Comparison of ENCODE assay signal across 17 mouse cellular contexts in the genomic region with DNA sequence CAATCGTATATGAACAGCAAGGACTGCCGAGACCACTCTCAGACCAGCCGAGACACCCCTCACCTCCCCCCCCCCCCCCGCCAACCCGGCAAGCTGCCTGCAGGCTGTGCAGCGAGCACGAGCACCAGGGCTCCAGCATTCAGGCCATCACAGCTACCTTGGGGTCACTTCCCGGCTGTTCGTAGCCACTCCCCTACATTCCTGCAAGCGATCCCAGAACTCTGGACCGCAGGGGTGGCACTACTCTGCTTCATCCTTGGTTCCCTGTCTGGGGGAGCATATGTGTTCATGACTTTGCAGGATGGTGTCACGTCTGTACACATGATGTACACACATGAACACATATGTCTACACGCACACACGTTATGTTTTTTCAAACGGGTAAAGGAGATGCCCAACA. TPM values are rescaled to one million over a fixed set of nuclear protein-coding genes. Genes with fewer than 3 reads are reported as not detected.
DNase-seq lines count a peak whose midpoint lies in the region; ATAC-seq and TF ChIP-seq lines count a peak whose summit lies in the region.
"Had no signal": no experiment of that assay in that cellular context is flagged by ENCODE, and none has a peak within 500 bp of the region (broad histone marks: within the 10 kb centered on the region; RNA-seq: fewer than 3 reads in every experiment).

No protein-coding gene starts in this region.

- no peak overlapping the region for H3K9ac ChIP-seq in intestine, embryonic 15.5 days
- H3K9ac ChIP-seq in intestine, postnatal 0 days (ENCODE audit: low read depth, low read length): no peak overlapping the region
- H3K9ac ChIP-seq in embryonic facial prominence, embryonic 11.5 days (replicated peaks; ENCODE audit: low read length): no peak overlapping the region
- no peak overlapping the region for H3K9ac ChIP-seq in limb, embryonic 12.5 days (replicated peaks)
- H3K9ac ChIP-seq: forebrain, embryonic 13.5 days; liver, embryonic 13.5 days had no signal

- no peak for TF ChIP-seq CTCF in intestine, postnatal 0 days (IDR thresholded peaks at IDR 0.05; ENCODE audit: low read depth)

- peaks cover 15% of the 10 kb centered on the region for H3K36me3 ChIP-seq in intestine, embryonic 15.5 days
- H3K36me3 ChIP-seq in intestine, postnatal 0 days (ENCODE audit: control insufficient read depth, insufficient read depth): peaks cover 17% of the 10 kb centered on the region
- peaks cover 6% of the 10 kb centered on the region; the same call in 1 of the 2 replicates for H3K36me3 ChIP-seq in embryonic facial prominence, embryonic 11.5 days (replicated peaks; ENCODE audit: control insufficient read depth, insufficient read depth, low read depth, low read length)
- peaks cover 36% of the 10 kb centered on the region for H3K36me3 ChIP-seq in limb, embryonic 12.5 days

- WGBS in intestine, embryonic 15.5 days: 18% methylated on average over 12 of the region's 15 CpGs
- 28% methylated on average over 9 of the region's 15 CpGs for WGBS in intestine, postnatal 0 days
- WGBS in embryonic facial prominence, embryonic 11.5 days: 30% methylated on average over 9 of the region's 15 CpGs
- 30% methylated on average over 10 of the region's 15 CpGs for WGBS in limb, embryonic 12.5 days

- H3K4me2 ChIP-seq in intestine, embryonic 15.5 days (replicated peaks): peak overlapping the region; percentile 27
- H3K4me2 ChIP-seq in intestine, postnatal 0 days (replicated peaks; ENCODE audit: low read depth): no peak overlapping the region
- no peak overlapping the region for H3K4me2 ChIP-seq in embryonic facial prominence, embryonic 11.5 days (ENCODE audit: low read depth, low read length)
- H3K4me2 ChIP-seq in limb, embryonic 12.5 days: peak overlapping the region; percentile 45
- H3K4me2 ChIP-seq: forebrain, embryonic 13.5 days; liver, embryonic 13.5 days had no signal

- ATAC-seq in intestine, embryonic 15.5 days: no peak
- no peak for ATAC-seq in intestine, postnatal 0 days
- ATAC-seq in embryonic facial prominence, embryonic 11.5 days (replicated peaks; ENCODE audit: insufficient number of reproducible peaks, low FRiP score, low TSS enrichment, low read depth): 0 out of 2 replicates have a peak, but pooled peaks have one; percentile 3
- no peak for ATAC-seq in limb, embryonic 12.5 days (ENCODE audit: insufficient number of reproducible peaks, insufficient read depth, low FRiP score, low TSS enrichment, low read depth)
- ATAC-seq in cerebellum, adult (ENCODE audit: insufficient number of reproducible peaks, low FRiP score, low TSS enrichment): no peak
- ATAC-seq: forebrain, embryonic 13.5 days; Patski had no signal

- no peaks in the 10 kb centered on the region for H3K27me3 ChIP-seq in intestine, embryonic 15.5 days (replicated peaks)
- H3K27me3 ChIP-seq in intestine, postnatal 0 days (replicated peaks; ENCODE audit: control insufficient read depth, insufficient read depth, low read length): no peaks in the 10 kb centered on the region
- no peaks in the 10 kb centered on the region for H3K27me3 ChIP-seq in embryonic facial prominence, embryonic 11.5 days (ENCODE audit: control insufficient read depth, insufficient read depth, low read length)
- no peaks in the 10 kb centered on the region for H3K27me3 ChIP-seq in limb, embryonic 12.5 days
- H3K27me3 ChIP-seq: forebrain, embryonic 13.5 days; liver, embryonic 13.5 days; Patski had no signal

- H3K4me1 ChIP-seq in intestine, embryonic 15.5 days (replicated peaks): peaks cover 10% of the 10 kb centered on the region; the same call in 1 of the 2 replicates
- no peaks in the 10 kb centered on the region for H3K4me1 ChIP-seq in intestine, postnatal 0 days (replicated peaks; ENCODE audit: control insufficient read depth, insufficient read depth, low read length)
- H3K4me1 ChIP-seq in embryonic facial prominence, embryonic 11.5 days (ENCODE audit: control insufficient read depth, insufficient read depth, low read length): no peaks in the 10 kb centered on the region; the same call in 1 of the 2 replicates
- peaks cover 14% of the 10 kb centered on the region for H3K4me1 ChIP-seq in limb, embryonic 12.5 days (replicated peaks)
- H3K4me1 ChIP-seq: liver, embryonic 13.5 days had no signal

- H3K9me3 ChIP-seq in intestine, embryonic 15.5 days: no peaks in the 10 kb centered on the region
- H3K9me3 ChIP-seq in intestine, postnatal 0 days (ENCODE audit: control insufficient read depth): no peaks in the 10 kb centered on the region
- no peaks in the 10 kb centered on the region for H3K9me3 ChIP-seq in embryonic facial prominence, embryonic 11.5 days (replicated peaks; ENCODE audit: control insufficient read depth, low read length)
- H3K9me3 ChIP-seq in limb, embryonic 12.5 days: no peaks in the 10 kb centered on the region
- H3K9me3 ChIP-seq: forebrain, embryonic 13.5 days; liver, embryonic 13.5 days had no signal

- peak; percentile 39 for DNase-seq in embryo, embryonic 10.5 days (ENCODE audit: low spot score)
- peak; percentile 44 for DNase-seq in embryonic facial prominence, embryonic 11.5 days (ENCODE audit: low spot score)
- DNase-seq in right cerebral cortex, postnatal 10 days (ENCODE audit: low spot score in 2 of 2): no peak
- no peak for DNase-seq in adrenal gland, postnatal 36 days
- DNase-seq: cerebellum, adult 11 months; gastrocnemius, postnatal 36 days; layer of hippocampus, postnatal 36 days; liver, embryonic 13.5 days; thymus, postnatal 14 days had no signal

- H3K27ac ChIP-seq in intestine, embryonic 15.5 days: no peak overlapping the region
- H3K27ac ChIP-seq in intestine, postnatal 0 days (ENCODE audit: low read depth, low read length): no peak overlapping the region
- H3K27ac ChIP-seq in embryonic facial prominence, embryonic 11.5 days (replicated peaks; ENCODE audit: low read depth, low read length): no peak overlapping the region
- no peak overlapping the region for H3K27ac ChIP-seq in limb, embryonic 12.5 days
- H3K27ac ChIP-seq: forebrain, embryonic 13.5 days; liver, embryonic 13.5 days had no signal

- H3K4me3 ChIP-seq in intestine, embryonic 15.5 days (replicated peaks): no peak overlapping the region
- H3K4me3 ChIP-seq in intestine, postnatal 0 days (ENCODE audit: low read depth, low read length): no peak overlapping the region
- no peak overlapping the region for H3K4me3 ChIP-seq in embryonic facial prominence, embryonic 11.5 days (ENCODE audit: low read depth, low read length)
- H3K4me3 ChIP-seq in limb, embryonic 12.5 days (replicated peaks): no peak overlapping the region
- H3K4me3 ChIP-seq: forebrain, embryonic 13.5 days; liver, embryonic 13.5 days; myocyte had no signal

RNA-seq across cellular contexts. Expression of a gene that starts 27.7 kb away (rescaled TPM):
- 36.7 and 37.6 TPM in 2 replicates for polyA plus RNA-seq in intestine, embryonic 15.5 days (2015; fragmentation: Nextera tagmentation; extraction: Ambion mirVana)
- polyA plus RNA-seq in intestine, postnatal 0 days (2015; fragmentation: Nextera tagmentation; extraction: Ambion mirVana): 12.6 and 12.9 TPM in 2 replicates
- 46.4 and 52.3 TPM in 2 replicates for polyA plus RNA-seq in embryonic facial prominence, embryonic 11.5 days (2014; fragmentation: Nextera tagmentation; extraction: Ambion mirVana)
- 86.9 and 99.6 TPM in 2 replicates for polyA plus RNA-seq in limb, embryonic 12.5 days (2016; fragmentation: Nextera tagmentation; extraction: Ambion mirVana)
- 10 to 100 TPM; 59.4 to 60.6 TPM for total RNA-seq in adrenal gland, postnatal 36 days (2021)
- total RNA-seq: common myeloid progenitor, adult 5-6 weeks had no signal

RNA-seq across cellular contexts. Expression of a gene that starts 44.2 kb away (rescaled TPM):
- 14.3 and 15.9 TPM in 2 replicates for polyA plus RNA-seq in intestine, embryonic 15.5 days (2015; fragmentation: Nextera tagmentation; extraction: Ambion mirVana)
- polyA plus RNA-seq in intestine, postnatal 0 days (2015; fragmentation: Nextera tagmentation; extraction: Ambion mirVana): 11.8 and 13.4 TPM in 2 replicates
- 3.0 and 4.2 TPM in 2 replicates for polyA plus RNA-seq in embryonic facial prominence, embryonic 11.5 days (2014; fragmentation: Nextera tagmentation; extraction: Ambion mirVana)
- 13.8 and 16.3 TPM in 2 replicates for polyA plus RNA-seq in limb, embryonic 12.5 days (2016; fragmentation: Nextera tagmentation; extraction: Ambion mirVana)
- 10 to 100 TPM in 1 of 2 experiments, 1 to 10 TPM in 1; 8.0 to 11.5 TPM for total RNA-seq in adrenal gland, postnatal 36 days (2021)

Comparison
In these comparisons a context has a peak if more than half of its experiments do, and no peak if none do; other contexts are left out.
1. H3K4me2 ChIP-seq: peak in intestine, embryonic 15.5 days (single experiment) and limb, embryonic 12.5 days (single experiment); none in intestine, postnatal 0 days (single experiment) and embryonic facial prominence, embryonic 11.5 days (single experiment).
2. DNase-seq: peak in embryo, embryonic 10.5 days (single experiment) and embryonic facial prominence, embryonic 11.5 days (single experiment); none in right cerebral cortex, postnatal 10 days (0 of 2) and adrenal gland, postnatal 36 days (0 of 2).